Mouse (Mus musculus) spleen, adult 2 months (tissue): ENCODE data around the gene Ctse. TPM values are rescaled to one million over a fixed set of nuclear protein-coding genes. Genes with fewer than 3 reads are reported as not detected.

ENCODE experiments used
- DNase-seq, 2 experiments: peaks; one replicate each; pipeline versions ENCODE4 v3.0.0 to v3.0.0-alpha.2; 2012 to 2021; ENCODE audit warnings: low spot score in 2 of 2, low read depth in 1 of 2
- H3K27ac ChIP-seq: fragments of 200-500 bp; 2 replicates; pipeline ENCODE4 v1.5.1; 2012; ENCODE audit warnings: low read length, inconsistent platforms; ENCODE audit not compliant: insufficient read depth
- H3K27me3 ChIP-seq: fragments of 200-500 bp; 2 replicates; pipeline ENCODE4 v1.6.1; 2012; ENCODE audit warnings: mild to moderate bottlenecking, moderate library complexity, low read length, inconsistent platforms; ENCODE audit not compliant: control insufficient read depth, insufficient read depth
- H3K36me3 ChIP-seq: fragments of 200-500 bp; 2 replicates; pipeline ENCODE4 v1.6.1; 2012; ENCODE audit warnings: mild to moderate bottlenecking, low read length, inconsistent platforms; ENCODE audit not compliant: control insufficient read depth, insufficient read depth
- H3K4me1 ChIP-seq: fragments of 200-500 bp; 2 replicates; pipeline ENCODE4 v1.6.1; 2011; ENCODE audit warnings: inconsistent platforms; ENCODE audit not compliant: control insufficient read depth, insufficient read depth, insufficient read length
- H3K4me3 ChIP-seq: fragments of 200-500 bp; 2 replicates; pipeline ENCODE4 v1.5.1; 2011; ENCODE audit warnings: mild to moderate bottlenecking, inconsistent platforms; ENCODE audit not compliant: insufficient read depth, insufficient read length; ENCODE audit errors: extremely low read depth
- CTCF ChIP-seq: fragments of 200-500 bp; IDR thresholded peaks from 2 replicates; pipeline ENCODE4 v1.5.1; 2011; ENCODE audit warnings: mild to moderate bottlenecking, inconsistent platforms; ENCODE audit not compliant: insufficient read depth, insufficient read length, insufficient replicate concordance; ENCODE audit errors: extremely low read depth
- POLR2A ChIP-seq: fragments of 200-500 bp; IDR thresholded peaks from 2 replicates; pipeline ENCODE4 v1.6.1; 2011; ENCODE audit warnings: low read depth, low read length, inconsistent platforms
- WGBS: fragments of 180-500 bp; shearing (Covaris S2); methylation state at CpG from one replicate; pipeline ENCODE4 v1.1.7; 2018; 5-methylcytosine and 5-hydroxymethylcytosine counted together
- polyA plus RNA-seq: library from polyadenylated mRNA; depleted of rRNA; stranded (reverse); fragments of >200 nt; gene quantifications from 2 replicates; pipeline ENCODE4 v1.2.3, GENCODE M21; 2012

The Ctse gene
- polyA plus RNA-seq, 1 experiment = 77.8 TPM

DNA sequence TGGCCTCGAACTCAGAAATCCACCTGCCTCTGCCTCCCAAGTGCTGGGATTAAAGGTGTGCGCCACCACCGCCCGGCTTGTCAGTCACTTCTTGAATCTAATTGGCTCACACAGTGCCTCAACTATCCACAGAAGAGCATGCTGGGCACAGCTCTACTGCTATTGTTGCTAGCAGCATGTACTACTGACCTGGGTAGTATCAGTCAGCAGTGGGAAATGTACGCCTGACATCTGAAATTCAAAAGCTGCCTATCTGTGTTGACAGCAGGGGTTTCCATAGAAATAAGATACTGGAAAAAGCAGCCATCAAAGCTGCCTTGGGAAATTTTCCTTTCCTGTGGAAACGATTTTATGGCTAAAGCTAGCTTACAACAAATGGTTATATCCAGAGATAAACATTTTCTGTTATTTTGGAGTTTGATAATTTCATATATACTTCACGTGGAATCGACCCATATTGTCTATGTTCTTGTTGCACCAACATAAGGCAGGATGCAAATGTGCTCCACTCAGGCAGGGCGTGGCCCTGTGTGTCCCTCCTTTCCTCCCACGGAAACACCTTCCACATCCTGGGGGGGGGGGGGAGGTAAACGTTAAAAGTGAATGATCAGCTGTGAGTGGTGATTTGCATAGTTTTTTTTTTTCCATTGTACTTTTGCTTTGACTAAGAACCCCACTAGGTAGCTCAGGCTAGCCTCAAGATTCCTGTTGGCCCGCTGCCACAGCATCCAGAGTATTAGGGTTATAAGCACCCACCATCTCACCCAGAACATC is 14.8 kb downstream of the Ctse start:
- no peak overlapping the region for H3K4me3 ChIP-seq
- peaks cover 4% of the 10 kb centered on the region; the same call in 1 of the 2 replicates for H3K4me1 ChIP-seq
- TF ChIP-seq CTCF = no peak
- H3K27me3 ChIP-seq = no peaks in the 10 kb centered on the region
- 0 out of 2 replicates have a peak overlapping the region, but pooled peaks have one; percentile 33 for H3K27ac ChIP-seq
- DNase-seq = peak; percentile 20 to 47
- 71% methylated on average over 12 of the region's 12 CpGs for WGBS
- H3K36me3 ChIP-seq = no peaks in the 10 kb centered on the region; the same call in 1 of the 2 replicates

DNA sequence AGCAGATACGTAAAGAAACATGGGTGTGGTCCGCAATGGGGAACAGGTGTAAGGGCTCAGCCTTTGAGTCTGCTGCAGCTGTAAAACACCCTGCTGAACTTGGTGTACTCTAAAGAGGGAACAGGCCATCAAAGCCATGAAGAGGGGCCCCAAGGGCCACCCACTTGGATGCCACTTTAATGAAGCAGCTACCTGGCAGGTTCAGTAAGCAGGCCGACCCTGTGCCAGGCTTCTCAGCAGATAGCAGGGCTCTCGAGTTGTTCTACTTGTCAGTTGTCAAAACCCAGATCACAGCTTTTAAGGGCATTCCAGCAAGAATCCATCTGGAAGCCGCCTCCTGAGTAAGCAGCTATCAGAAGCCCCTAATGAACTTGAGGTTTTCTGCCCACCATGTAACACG is 17.5 kb downstream of the Ctse start:
- no peak for DNase-seq
- TF ChIP-seq POLR2A (no peak), CTCF (no peak)
- no peak overlapping the region for H3K4me3 ChIP-seq
- peaks cover 4% of the 10 kb centered on the region; the same call in 1 of the 2 replicates for H3K4me1 ChIP-seq
- no peaks in the 10 kb centered on the region for H3K27me3 ChIP-seq
- H3K27ac ChIP-seq = no peak overlapping the region
- no peaks in the 10 kb centered on the region; the same call in 1 of the 2 replicates for H3K36me3 ChIP-seq
- WGBS = 87% methylated on average over 6 of the region's 6 CpGs

DNA sequence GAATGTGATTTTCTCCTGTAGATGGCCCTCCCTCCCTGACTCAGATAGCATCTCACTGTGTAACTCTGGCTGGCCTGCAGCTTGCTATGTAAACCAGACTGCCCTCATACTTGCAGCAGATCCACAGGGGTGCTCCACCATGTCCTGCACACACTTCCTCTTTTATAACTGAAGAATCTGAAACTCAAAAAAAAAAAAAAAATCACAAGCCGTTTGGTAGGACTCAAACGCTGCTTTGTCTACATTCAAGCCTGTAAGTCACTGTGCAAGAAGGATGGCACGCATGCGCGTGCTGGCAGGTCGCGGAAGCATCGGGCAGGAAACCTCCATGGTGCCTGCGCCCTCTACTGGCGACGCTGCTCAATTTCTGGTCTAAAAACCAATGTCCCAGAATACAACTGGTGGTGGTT is 19.8 kb downstream of the Ctse start:
- no peak overlapping the region for H3K4me3 ChIP-seq
- TF ChIP-seq CTCF = peak; percentile 94
- no peak for TF ChIP-seq POLR2A
- no peaks in the 10 kb centered on the region for H3K27me3 ChIP-seq
- no peaks in the 10 kb centered on the region for H3K36me3 ChIP-seq
- peak; percentile 88 to 89 for DNase-seq
- under 1% methylated on average over 11 of the region's 11 CpGs for WGBS
- H3K27ac ChIP-seq = no peak overlapping the region
- H3K4me1 ChIP-seq = no peaks in the 10 kb centered on the region; the same call in 1 of the 2 replicates

DNA sequence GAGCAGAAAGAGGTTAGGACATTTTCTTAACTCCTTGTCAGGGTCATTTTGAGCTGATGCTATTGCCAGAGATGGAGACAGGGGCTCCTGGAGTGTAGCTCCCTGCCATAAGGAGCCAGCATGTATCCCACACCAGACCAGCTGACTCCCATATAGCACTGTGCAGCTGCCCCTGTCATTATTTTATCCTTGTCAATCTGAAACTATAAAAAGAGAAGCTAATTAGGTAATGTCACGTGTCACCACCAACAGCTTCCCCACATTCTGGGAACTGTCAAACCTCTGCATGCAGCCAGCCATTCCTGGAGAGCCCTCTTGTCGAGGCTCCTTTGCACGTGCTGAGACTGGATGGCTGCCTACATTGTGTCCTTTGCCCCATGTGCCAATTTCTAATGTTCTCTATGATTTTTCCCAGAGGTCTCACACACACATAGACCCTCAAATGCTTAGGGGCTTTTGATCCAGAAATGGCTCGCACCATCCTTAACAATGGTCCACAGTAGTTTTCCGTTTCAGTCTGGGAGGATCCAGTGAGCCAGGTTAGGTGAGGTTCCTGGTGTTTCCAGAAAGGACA is 21.5 kb downstream of the Ctse start:
- DNase-seq = peak in 1 of 2 experiments; percentile 1
- Histone ChIP-seq H3K4me1 (no peaks in the 10 kb centered on the region), H3K27me3 (no peaks in the 10 kb centered on the region), H3K27ac (no peak overlapping the region), H3K4me3 (no peak overlapping the region), H3K36me3 (no peaks in the 10 kb centered on the region)
- 61% methylated on average over 5 of the region's 5 CpGs for WGBS
- TF ChIP-seq CTCF = no peak
- TF ChIP-seq POLR2A = no peak

DNA sequence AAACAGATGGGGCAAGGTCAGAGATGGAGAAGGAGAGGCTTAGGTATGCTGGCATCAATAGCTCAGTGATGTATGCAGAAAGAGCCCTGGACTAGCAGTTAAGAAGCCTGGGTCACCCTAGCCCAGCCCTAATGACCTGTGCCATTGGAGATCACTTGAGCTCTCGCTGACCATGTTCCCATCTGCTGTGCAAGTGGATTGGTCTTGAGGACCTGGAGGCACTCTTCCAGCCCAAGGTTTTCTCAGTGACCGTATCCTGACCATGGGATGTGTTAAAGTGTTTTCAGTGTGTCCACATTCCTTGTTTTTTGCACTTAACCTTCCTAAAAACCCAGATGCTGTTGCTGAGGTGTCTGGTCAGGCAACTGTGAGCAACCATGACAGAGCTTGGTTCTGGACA is 22.2 kb downstream of the Ctse start:
- H3K4me1 ChIP-seq = no peaks in the 10 kb centered on the region
- no peaks in the 10 kb centered on the region for H3K36me3 ChIP-seq
- TF ChIP-seq POLR2A (no peak), CTCF (no peak)
- peak in 1 of 2 experiments; percentile 1 for DNase-seq
- H3K27me3 ChIP-seq = no peaks in the 10 kb centered on the region
- 89% methylated on average over 2 of the region's 2 CpGs for WGBS
- no peak overlapping the region for H3K4me3 ChIP-seq
- H3K27ac ChIP-seq = no peak overlapping the region

DNA sequence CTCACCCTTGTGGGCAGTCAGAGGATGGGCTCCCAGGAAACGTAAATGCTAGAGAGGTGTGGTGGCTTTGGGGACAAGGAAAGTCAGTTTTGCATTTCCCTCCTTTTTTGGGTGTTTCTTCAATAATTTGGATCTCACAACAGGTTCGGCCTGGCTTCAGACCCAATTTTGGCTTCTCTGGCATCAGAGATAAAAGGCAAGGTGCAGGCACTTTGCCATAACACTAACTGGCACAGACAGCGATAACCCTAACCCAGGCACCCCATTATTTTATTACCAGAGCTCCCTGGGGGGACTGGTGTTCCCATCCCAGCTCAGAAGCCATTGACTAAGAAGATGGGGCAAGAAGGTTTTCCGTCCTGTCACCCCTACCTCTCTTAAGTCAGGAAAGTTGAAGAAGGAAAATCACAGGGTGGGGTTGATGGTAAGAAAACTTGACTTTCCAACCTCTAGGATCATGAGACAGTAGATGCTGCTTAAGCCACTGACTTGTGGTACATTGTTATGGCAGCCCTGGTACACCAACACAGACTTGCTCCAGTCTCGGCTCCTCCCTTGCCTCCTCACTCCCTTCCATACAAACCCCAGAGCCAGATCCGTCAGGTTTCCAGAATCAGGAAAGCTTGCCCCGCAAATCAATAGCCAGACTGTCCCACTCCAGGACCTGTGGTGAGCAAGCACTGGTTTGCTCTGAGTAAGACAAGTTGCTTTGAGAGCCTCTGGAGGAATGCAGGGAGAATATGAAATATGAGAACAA is 22.8 kb downstream of the Ctse start:
- Histone ChIP-seq H3K36me3 (no peaks in the 10 kb centered on the region), H3K4me3 (no peak overlapping the region), H3K4me1 (no peaks in the 10 kb centered on the region), H3K27me3 (no peaks in the 10 kb centered on the region), H3K27ac (0 out of 2 replicates have a peak overlapping the region, but pooled peaks have one; percentile 8)
- TF ChIP-seq CTCF = no peak
- no peak for TF ChIP-seq POLR2A
- no peak for DNase-seq
- WGBS = 81% methylated on average over 7 of the region's 7 CpGs
